In the genomic region with DNA sequence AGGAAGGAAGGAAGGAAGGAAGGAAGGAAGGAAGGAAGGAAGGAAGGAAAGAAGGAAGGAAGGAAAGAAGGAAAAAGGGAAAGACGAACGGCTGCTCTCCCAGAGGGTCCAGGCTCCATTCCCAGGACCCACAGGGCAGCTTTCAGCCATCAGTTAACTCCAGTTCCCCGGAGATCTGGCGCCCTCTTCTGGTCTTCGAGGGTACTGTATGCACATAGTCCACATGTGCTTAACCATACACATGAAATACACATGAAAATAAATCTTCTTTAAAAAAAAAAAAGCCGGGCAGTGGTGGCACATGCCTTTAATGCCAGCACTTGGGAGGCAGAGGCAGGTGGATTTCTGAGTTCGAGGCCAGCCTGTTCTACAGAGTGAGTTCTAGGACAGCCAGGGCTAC, we compare ENCODE assay signal across 8 mouse cellular contexts. TPM values are rescaled to one million over a fixed set of nuclear protein-coding genes. Genes with fewer than 3 reads are reported as not detected.
DNase-seq lines count a peak whose midpoint lies in the region; ATAC-seq and TF ChIP-seq lines count a peak whose summit lies in the region.
"Not testable (repeated sequence)": the region's sequence is repeated elsewhere in the genome, so short reads cannot be mapped to it uniquely, and the experiment has no call there.

No protein-coding gene starts in this region.

- not testable (repeated sequence) for H3K27me3 ChIP-seq in embryonic facial prominence, embryonic 10.5 days (replicated peaks; ENCODE audit: low read depth, poor library complexity, severe bottlenecking)

- ATAC-seq in megakaryocyte, adult 5-6 weeks (ENCODE audit: poor library complexity, severe bottlenecking): peak; percentile 42

- WGBS in embryonic facial prominence, embryonic 10.5 days: 19% methylated on average over 7 of the region's 7 CpGs

- peaks cover 10 to 11% of the 10 kb centered on the region in 2 experiments for H3K4me1 ChIP-seq in ES-E14 (ENCODE audit: control insufficient read depth in 2 of 2, insufficient read depth in 2 of 2, low read length in 2 of 2, poor library complexity in 1 of 2)
- not testable (repeated sequence) for H3K4me1 ChIP-seq in embryonic facial prominence, embryonic 10.5 days

- peak; percentile 82 for DNase-seq in ES-E14 (ENCODE audit: low read depth, low spot score)
- peak; percentile 56 for DNase-seq in brain, adult 2 months (ENCODE audit: low read depth, low spot score)
- peak; percentile 83 for DNase-seq in embryonic facial prominence, embryonic 10.5 days (ENCODE audit: low spot score)
- peak; percentile 64 to 78 for DNase-seq in heart, postnatal 14 days
- DNase-seq in layer of hippocampus, adult 2 months (ENCODE audit: low spot score in 2 of 2): peak in 1 of 2 experiments; percentile 70
- peak; percentile 46 to 64 for DNase-seq in right cerebral cortex, adult 2 months (ENCODE audit: low spot score in 2 of 2)
- DNase-seq in thymus, postnatal 4 days: peak; percentile 90

- not testable (repeated sequence) for H3K36me3 ChIP-seq in ES-E14 (ENCODE audit: control insufficient read depth, insufficient read depth, low read length, poor library complexity, severe bottlenecking); embryonic facial prominence, embryonic 10.5 days (replicated peaks)

- not testable (repeated sequence) for H3K27ac ChIP-seq in ES-E14 (ENCODE audit: insufficient read depth, low read depth, low read length, poor library complexity, severe bottlenecking); embryonic facial prominence, embryonic 10.5 days (replicated peaks); layer of hippocampus, adult 2 months

- intact Hi-C loops in heart, postnatal 14 days (cut with DNase I): not testable (repeated sequence)

- not testable (repeated sequence) for H3K9ac ChIP-seq in ES-E14 (ENCODE audit: insufficient read depth, low read depth, low read length, poor library complexity, severe bottlenecking)

- in situ Hi-C loops in ES-E14 (cut with MboI; ENCODE audit: low sequenced_read_pairs in 2 of 2, unreplicated experiment in 2 of 2): not testable (repeated sequence)

- not testable (repeated sequence) for H3K4me3 ChIP-seq in ES-E14 (ENCODE audit: insufficient read depth in 1 of 2, low read depth in 1 of 2, low read length in 2 of 2, poor library complexity in 1 of 2, severe bottlenecking in 1 of 2); embryonic facial prominence, embryonic 10.5 days; layer of hippocampus, adult 2 months

- H3K9me3 ChIP-seq in ES-E14 (ENCODE audit: control insufficient read depth, insufficient read depth, low read depth, low read length); embryonic facial prominence, embryonic 10.5 days: not testable (repeated sequence)

- TF ChIP-seq CTCF in layer of hippocampus, adult 2 months (conservative IDR thresholded peaks at IDR 0.05): peak; percentile 81

TF ChIP-seq in ES-E14, 5 proteins besides CTCF, POLR2A, EP300 and RAD21:
- TF ChIP-seq ZC3H11A (IDR thresholded peaks at IDR 0.05; ENCODE audit: borderline replicate concordance, low read depth, low read length): peak; percentile 51; the same call in 1 of the 2 replicates

RNA-seq across cellular contexts. Expression of gene Cbx1, which starts 4.1 kb away (rescaled TPM):
- total RNA-seq in ES-E14 (2012; rRNA removed): 112 and 153 TPM in 2 replicates
- polyA plus RNA-seq in embryonic facial prominence, embryonic 10.5 days (2016; fragmentation: Nextera tagmentation; extraction: Ambion mirVana): 201 and 213 TPM in 2 replicates
- 10 to 100 TPM; 36.4 to 46.8 TPM for total RNA-seq in heart, postnatal 14 days (2021)
- total RNA-seq in layer of hippocampus, adult 2 months (2021): 10 to 100 TPM; 44.6 to 47.4 TPM
- total RNA-seq in megakaryocyte, adult 5-6 weeks (2015): 37.7 and 39.2 TPM in 2 replicates
- 60.2 and 60.5 TPM in 2 replicates for total RNA-seq in megakaryocyte, adult 5-6 weeks (2017)

RNA-seq across cellular contexts. Expression of gene Snx11, which starts 7.5 kb away (rescaled TPM):
- 55.6 and 57.6 TPM in 2 replicates for total RNA-seq in ES-E14 (2012; rRNA removed)
- 22.4 and 25.5 TPM in 2 replicates for polyA plus RNA-seq in embryonic facial prominence, embryonic 10.5 days (2016; fragmentation: Nextera tagmentation; extraction: Ambion mirVana)
- total RNA-seq in heart, postnatal 14 days (2021): 10 to 100 TPM; 12.4 to 13.7 TPM
- total RNA-seq in layer of hippocampus, adult 2 months (2021): 10 to 100 TPM; 52.5 to 56.7 TPM
- total RNA-seq in megakaryocyte, adult 5-6 weeks (2015): 8.3 and 10.3 TPM in 2 replicates
- 25.5 and 27.4 TPM in 2 replicates for total RNA-seq in megakaryocyte, adult 5-6 weeks (2017)

RNA-seq across cellular contexts. Expression of gene Nfe2l1, which starts 44.9 kb away (rescaled TPM):
- total RNA-seq in ES-E14 (2012; rRNA removed): 166 and 208 TPM in 2 replicates
- polyA plus RNA-seq in embryonic facial prominence, embryonic 10.5 days (2016; fragmentation: Nextera tagmentation; extraction: Ambion mirVana): 65.4 and 69.9 TPM in 2 replicates
- 100 to 1,000 TPM; 346 to 358 TPM for total RNA-seq in heart, postnatal 14 days (2021)
- 100 to 1,000 TPM; 221 to 229 TPM for total RNA-seq in layer of hippocampus, adult 2 months (2021)
- total RNA-seq in megakaryocyte, adult 5-6 weeks (2015): 30.0 and 32.6 TPM in 2 replicates
- total RNA-seq in megakaryocyte, adult 5-6 weeks (2017): 30.2 and 31.1 TPM in 2 replicates
